10 mouse cellular contexts compared by ENCODE assay signal in the genomic region with DNA sequence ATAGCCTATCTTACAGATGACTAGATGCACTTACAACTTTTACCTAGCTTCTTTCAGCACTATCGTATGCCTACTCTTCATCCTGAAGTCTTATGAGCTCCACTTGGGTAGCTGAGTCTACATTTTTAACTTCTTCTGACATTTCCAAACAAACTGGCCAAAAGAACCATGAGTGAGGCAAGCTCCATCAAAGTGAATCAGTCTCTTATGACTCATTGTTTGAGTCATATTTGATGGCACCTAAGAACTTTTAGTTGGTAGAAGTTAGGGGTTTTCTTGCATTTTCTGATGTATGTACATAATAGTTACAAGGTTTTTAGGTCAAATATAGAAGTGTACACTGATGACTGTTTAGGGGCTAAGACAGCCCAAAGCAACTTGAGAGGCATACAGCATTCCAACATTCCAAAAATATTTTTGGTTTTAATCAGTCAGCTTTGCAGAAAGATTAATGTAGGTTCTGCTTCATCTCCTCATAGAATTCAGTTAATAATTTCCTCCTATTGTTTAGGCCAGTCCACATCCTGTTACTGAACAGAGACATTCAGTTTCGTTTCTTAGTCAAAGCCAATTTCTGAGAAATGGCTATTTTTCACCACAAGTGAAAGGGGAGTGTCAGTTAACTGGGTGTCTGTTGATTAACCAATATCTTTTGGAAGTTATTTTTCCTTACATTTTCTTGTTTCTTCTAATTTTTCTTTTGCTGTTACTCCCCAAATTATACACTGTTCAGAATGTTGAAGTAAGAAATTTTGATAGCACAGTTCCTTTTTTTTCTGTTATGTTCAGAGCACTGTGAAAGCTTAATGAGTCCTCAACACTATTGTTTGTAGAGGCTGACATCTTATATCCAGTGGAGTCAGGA. TPM values are rescaled to one million over a fixed set of nuclear protein-coding genes. Genes with fewer than 3 reads are reported as not detected.
A peak's percentile ranks its signal among the peaks of the same experiment; 100 is the strongest.
DNase-seq lines count a peak whose midpoint lies in the region; ATAC-seq lines count a peak whose summit lies in the region.
"Had no signal": no experiment of that assay in that cellular context is flagged by ENCODE, and none has a peak within 500 bp of the region (broad histone marks: within the 10 kb centered on the region; RNA-seq: fewer than 3 reads in every experiment).

No protein-coding gene starts in this region.

- peak; percentile 11 for DNase-seq in kidney, postnatal 14 days
- no peak for DNase-seq in kidney, postnatal 4 days
- peak; percentile 7 for DNase-seq in brain, adult 2 months (ENCODE audit: low read depth, low spot score)
- DNase-seq in layer of hippocampus, postnatal 14 days (ENCODE audit: low spot score in 2 of 2) = no peak
- no peak for DNase-seq in frontal cortex, adult 2 months (ENCODE audit: extremely low spot score in 1 of 2, low spot score in 1 of 2)
- DNase-seq in left cerebral cortex, postnatal 14 days (ENCODE audit: low spot score in 2 of 2) = no peak

- ATAC-seq in CD4-positive, CD25-positive, alpha-beta regulatory T cell, adult 4 months = peak; percentile 89
- ATAC-seq: forebrain, embryonic 14.5 days had no signal

- 41% methylated on average over 2 of the region's 2 CpGs for WGBS in macrophage (ENCODE audit: missing documents)

- peak overlapping the region; percentile 79 for H3K27ac ChIP-seq in macrophage
- H3K27ac ChIP-seq: limb, embryonic 12.5 days had no signal

- H3K36me3 ChIP-seq in macrophage (ENCODE audit: inconsistent target) = no peaks in the 10 kb centered on the region
- H3K36me3 ChIP-seq: limb, embryonic 12.5 days had no signal

- H3K4me3 ChIP-seq in macrophage (ENCODE audit: inconsistent target) = no peak overlapping the region
- H3K4me3 ChIP-seq: limb, embryonic 12.5 days had no signal

- H3K79me2 ChIP-seq in macrophage (ENCODE audit: inconsistent target) = no peaks in the 10 kb centered on the region

- intact Hi-C loops in left cerebral cortex, postnatal 14 days (cut with DNase I) = no loop called here

RNA-seq across cellular contexts. Expression of a gene that starts 21.4 kb away (rescaled TPM):
- polyA plus RNA-seq in CD4-positive, CD25-positive, alpha-beta regulatory T cell, adult 4 months (2017; shearing (Covaris generic)) = 100 to 1,000 TPM; 112 to 113 TPM
- total RNA-seq in macrophage (2018; cell fraction: chromatin; rRNA removed) = 100 to 1,000 TPM; 127 to 863 (median 404) TPM
- 100 to 1,000 TPM in 16 of 26 experiments, 10 to 100 TPM in 10; 74.4 to 336 (median 153) TPM for total RNA-seq in macrophage (2018; cell fraction: cytosol; rRNA removed)
- 100 to 1,000 TPM in 25 of 26 experiments, 10 to 100 TPM in 1; 60.3 to 648 (median 378) TPM for total RNA-seq in macrophage (2018; cell fraction: nucleus; rRNA removed)
- polyA plus RNA-seq in macrophage (2018) = 38.7 to 89.7 TPM (median 58.3 TPM) in 3 replicates
- not detected for total RNA-seq in layer of hippocampus, postnatal 14 days (2021)
- 1.1 and 1.3 TPM in 2 replicates for polyA plus RNA-seq in frontal cortex, adult 2 months (2012; rRNA removed)
- total RNA-seq in left cerebral cortex, postnatal 14 days (2021) = under 1 TPM; 0.29 to 0.44 TPM
- polyA plus RNA-seq: limb, embryonic 12.5 days had no signal

Comparison
In these comparisons a context has a peak if more than half of its experiments do, and no peak if none do; other contexts are left out.
1. DNase-seq: peak in kidney, postnatal 14 days (single experiment) and brain, adult 2 months (single experiment); none in kidney, postnatal 4 days (0 of 2), layer of hippocampus, postnatal 14 days (0 of 2), frontal cortex, adult 2 months (0 of 2) and left cerebral cortex, postnatal 14 days (0 of 2).
2. RNA of a gene that starts 21.4 kb away (polyA plus RNA-seq): 112 to 113 TPM in CD4-positive, CD25-positive, alpha-beta regulatory T cell, adult 4 months and 38.7 to 89.7 TPM in macrophage; 1.1 to 1.3 TPM in frontal cortex, adult 2 months; every median in the first group is over 10 times any median in the second.